Mouse (Mus musculus) C2C12 (cell line): ENCODE measurements at regions not wholly inside any gene's neighbourhood (a gene's known extent, or its start where the extent isn't known, plus 50 kb on each side); places are given as distances from the start of the nearest gene placed in this dataset.

Experiments used
- CTCF ChIP-seq: IDR thresholded peaks from one replicate; pipeline ENCODE4 v1.5.1; 2011; ENCODE audit not compliant: control insufficient read depth, insufficient read depth, insufficient read length
- MAX ChIP-seq: IDR thresholded peaks from one replicate; pipeline ENCODE4 v1.6.1; 2011; ENCODE audit warnings: mild to moderate bottlenecking, control low read depth
- MYOD1 ChIP-seq: IDR thresholded peaks from one replicate; pipeline ENCODE4 v1.6.1; 2011; ENCODE audit warnings: low read depth; ENCODE audit not compliant: control insufficient read depth, insufficient read length

- TF ChIP-seq MAX (no peak), CTCF (no peak), MYOD1 (no peak)
Observed at GRCm38 (mm10) chr19:21033991-21034390, 80.0 kb upstream of the Tmc1 start.
